Mouse (Mus musculus) liver, embryonic 16.5 days (tissue): ENCODE data around the gene Rtn3. TPM values are rescaled to one million over a fixed set of nuclear protein-coding genes. Genes with fewer than 3 reads are reported as not detected.

Experiments used
- ATAC-seq: fragments of 200-750 bp; cut with Nextera tagmentation; 2 replicates; pipeline ENCODE4 v1.8.0; 2017; ENCODE audit warnings: low read depth, mild to moderate bottlenecking, moderate number of reproducible peaks, moderate library complexity
- H3K27ac ChIP-seq: fragments of 300-500 bp; sonication (generic); 2 replicates; pipeline ENCODE4 v1.5.1; 2014; ENCODE audit warnings: mild to moderate bottlenecking, low read length
- H3K27me3 ChIP-seq: fragments of 300-500 bp; sonication (generic); 2 replicates; pipeline ENCODE4 v1.6.1; 2014; ENCODE audit warnings: low read depth, low read length, mixed read lengths; ENCODE audit not compliant: control insufficient read depth, insufficient read depth
- H3K36me3 ChIP-seq: fragments of 300-500 bp; sonication (generic); 2 replicates; pipeline ENCODE4 v1.6.1; 2014; ENCODE audit warnings: mild to moderate bottlenecking; ENCODE audit not compliant: control insufficient read depth, insufficient read depth
- H3K4me1 ChIP-seq: fragments of 300-500 bp; sonication (generic); 2 replicates; pipeline ENCODE4 v1.6.1; 2014; ENCODE audit warnings: low read depth, low read length, mixed read lengths; ENCODE audit not compliant: control insufficient read depth
- H3K4me2 ChIP-seq: fragments of 300-500 bp; sonication (generic); 2 replicates; pipeline ENCODE4 v1.6.1; 2014; ENCODE audit warnings: low read depth, low read length, mixed read lengths
- H3K4me3 ChIP-seq: fragments of 300-500 bp; sonication (generic); 2 replicates; pipeline ENCODE4 v1.5.1; 2014; ENCODE audit warnings: low read depth, mild to moderate bottlenecking, low read length
- H3K9ac ChIP-seq: fragments of 300-500 bp; sonication (generic); 2 replicates; pipeline ENCODE4 v1.6.1; 2014; ENCODE audit warnings: low read depth, low read length
- H3K9me3 ChIP-seq: fragments of 300-500 bp; sonication (generic); replicated peaks from 2 replicates; pipeline ENCODE4 v1.6.1; 2016; ENCODE audit warnings: low read length; ENCODE audit not compliant: control insufficient read depth
- WGBS: fragments of 180-500 bp; shearing (Covaris S2); extraction: QIAGEN DNeasy Blood & Tissue Kit; methylation state at CpG from one replicate; pipeline ENCODE4 v1.1.7; 2014; ENCODE audit not compliant: insufficient replicate concordance; 5-methylcytosine and 5-hydroxymethylcytosine counted together
- polyA plus RNA-seq: library from polyadenylated mRNA; unstranded; fragments of >200 nt; fragmentation: Nextera tagmentation; extraction: Ambion mirVana; gene quantifications from 2 replicates; pipeline ENCODE4 v1.2.1, GENCODE M21; 2015

The Rtn3 gene
- polyA plus RNA-seq, 1 experiment from 2014 or later, result 63.8 TPM

GRCm38 (mm10) chr19:7436061-7436970, 46.8 kb downstream of the Rtn3 start:
- peaks cover 16% of the 10 kb centered on the region for H3K36me3 ChIP-seq
- H3K4me3 ChIP-seq, result no peak overlapping the region
- H3K9me3 ChIP-seq, result no peaks in the 10 kb centered on the region
- H3K4me1 ChIP-seq, result no peaks in the 10 kb centered on the region; the same call in 1 of the 2 replicates
- no peak overlapping the region for H3K9ac ChIP-seq
- no peak overlapping the region for H3K4me2 ChIP-seq
- no peaks in the 10 kb centered on the region for H3K27me3 ChIP-seq
- H3K27ac ChIP-seq, result no peak overlapping the region
- WGBS, result 67% methylated on average over 5 of the region's 5 CpGs
- ATAC-seq, result peak; percentile 41; the same call in 1 of the 2 replicates

GRCm38 (mm10) chr19:7434887-7435286, 48.2 kb downstream of the Rtn3 start:
- no peaks in the 10 kb centered on the region for H3K9me3 ChIP-seq
- no peak for ATAC-seq
- no peak overlapping the region for H3K4me3 ChIP-seq
- WGBS, result 70% methylated on average over 2 of the region's 2 CpGs
- no peaks in the 10 kb centered on the region for H3K4me1 ChIP-seq
- H3K9ac ChIP-seq, result no peak overlapping the region
- no peaks in the 10 kb centered on the region for H3K27me3 ChIP-seq
- H3K36me3 ChIP-seq, result peaks cover 27% of the 10 kb centered on the region
- no peak overlapping the region for H3K27ac ChIP-seq
- H3K4me2 ChIP-seq, result no peak overlapping the region

- Histone ChIP-seq H3K36me3 (peaks cover 21% of the 10 kb centered on the region), H3K4me3 (no peak overlapping the region), H3K4me1 (peaks cover 5% of the 10 kb centered on the region), H3K4me2 (no peak overlapping the region), H3K9me3 (no peaks in the 10 kb centered on the region), H3K27me3 (no peaks in the 10 kb centered on the region), H3K27ac (no peak overlapping the region), H3K9ac (no peak overlapping the region)
- ATAC-seq, result no peak
- WGBS, result 57% methylated on average over 3 of the region's 3 CpGs
Observed at GRCm38 (mm10) chr19:7425398-7425775, 57.7 kb downstream of the Rtn3 start.

GRCm38 (mm10) chr19:7424590-7425397, 58.3 kb downstream of the Rtn3 start:
- Histone ChIP-seq H3K4me1 (peaks cover 11% of the 10 kb centered on the region), H3K27me3 (no peaks in the 10 kb centered on the region), H3K4me2 (no peak overlapping the region), H3K9ac (no peak overlapping the region), H3K36me3 (peaks cover 18% of the 10 kb centered on the region), H3K27ac (no peak overlapping the region), H3K4me3 (no peak overlapping the region), H3K9me3 (no peaks in the 10 kb centered on the region)
- no peak for ATAC-seq
- WGBS, result 68% methylated on average over 8 of the region's 8 CpGs

GRCm38 (mm10) chr19:7424131-7424530, 59.0 kb downstream of the Rtn3 start:
- ATAC-seq, result no peak
- Histone ChIP-seq H3K27me3 (no peaks in the 10 kb centered on the region), H3K4me3 (no peak overlapping the region), H3K9me3 (no peaks in the 10 kb centered on the region), H3K4me1 (peaks cover 18% of the 10 kb centered on the region), H3K4me2 (no peak overlapping the region), H3K9ac (no peak overlapping the region), H3K36me3 (peaks cover 14% of the 10 kb centered on the region), H3K27ac (no peak overlapping the region)
- WGBS, result 74% methylated on average over 7 of the region's 7 CpGs

- H3K9ac ChIP-seq, result no peak overlapping the region
- H3K9me3 ChIP-seq, result no peaks in the 10 kb centered on the region
- H3K27ac ChIP-seq, result no peak overlapping the region
- no peak for ATAC-seq
- H3K4me2 ChIP-seq, result peak overlapping the region; percentile 39; the same call in 1 of the 2 replicates
- H3K4me1 ChIP-seq, result peaks cover 23% of the 10 kb centered on the region
- H3K36me3 ChIP-seq, result peaks cover 14% of the 10 kb centered on the region
- no peaks in the 10 kb centered on the region for H3K27me3 ChIP-seq
- WGBS, result 77% methylated on average over 16 of the region's 16 CpGs
- no peak overlapping the region for H3K4me3 ChIP-seq
Observed at GRCm38 (mm10) chr19:7423656-7424030, 59.4 kb downstream of the Rtn3 start.

- no peaks in the 10 kb centered on the region for H3K9me3 ChIP-seq
- H3K27ac ChIP-seq, result no peak overlapping the region
- ATAC-seq, result peak; percentile 66
- peaks cover 28% of the 10 kb centered on the region for H3K4me1 ChIP-seq
- WGBS, result 68% methylated on average over 51 of the region's 51 CpGs
- H3K4me3 ChIP-seq, result peak overlapping the region; percentile 26
- H3K27me3 ChIP-seq, result no peaks in the 10 kb centered on the region
- H3K4me2 ChIP-seq, result peak overlapping the region; percentile 39
- H3K36me3 ChIP-seq, result peaks cover 10% of the 10 kb centered on the region
- H3K9ac ChIP-seq, result no peak overlapping the region
Observed at GRCm38 (mm10) chr19:7423028-7423655, 59.9 kb downstream of the Rtn3 start.

- 72% methylated on average over 32 of the region's 35 CpGs for WGBS
- H3K27me3 ChIP-seq, result no peaks in the 10 kb centered on the region
- peaks cover 30% of the 10 kb centered on the region for H3K4me1 ChIP-seq
- no peak overlapping the region for H3K9ac ChIP-seq
- H3K27ac ChIP-seq, result no peak overlapping the region
- no peaks in the 10 kb centered on the region for H3K9me3 ChIP-seq
- peak overlapping the region; percentile 26 for H3K4me3 ChIP-seq
- H3K4me2 ChIP-seq, result peak overlapping the region; percentile 39
- 0 out of 2 replicates have a peak, but pooled peaks have one; percentile 2 for ATAC-seq
- H3K36me3 ChIP-seq, result peaks cover 7% of the 10 kb centered on the region
Observed at GRCm38 (mm10) chr19:7422656-7423027, 60.4 kb downstream of the Rtn3 start.
